Mouse (Mus musculus) heart, embryonic 15.5 days (tissue): ENCODE measurements around the gene Cd63. TPM values are rescaled to one million over a fixed set of nuclear protein-coding genes. Genes with fewer than 3 reads are reported as not detected.

Source experiments
- ATAC-seq: fragments of 200-750 bp; cut with Nextera tagmentation; replicated peaks from 2 replicates; pipeline ENCODE4 v1.8.0; 2017; ENCODE audit warnings: low read depth, moderate TSS enrichment; ENCODE audit not compliant: insufficient number of reproducible peaks, insufficient read depth, low FRiP score
- H3K27ac ChIP-seq: fragments of 300-500 bp; sonication (generic); 2 replicates; pipeline ENCODE4 v1.5.1; 2015; ENCODE audit warnings: mild to moderate bottlenecking, inconsistent platforms
- H3K27me3 ChIP-seq: fragments of 300-500 bp; sonication (generic); 2 replicates; pipeline ENCODE4 v1.6.1; 2015; ENCODE audit warnings: inconsistent platforms
- H3K36me3 ChIP-seq: fragments of 300-500 bp; sonication (generic); 2 replicates; pipeline ENCODE4 v1.6.1; 2015; ENCODE audit warnings: mild to moderate bottlenecking, inconsistent platforms
- H3K4me1 ChIP-seq: fragments of 300-500 bp; sonication (generic); replicated peaks from 2 replicates; pipeline ENCODE4 v1.6.1; 2015; ENCODE audit warnings: inconsistent platforms
- H3K4me2 ChIP-seq: fragments of 300-500 bp; sonication (generic); 2 replicates; pipeline ENCODE4 v1.6.1; 2015; ENCODE audit warnings: inconsistent platforms, mild to moderate bottlenecking, moderate library complexity
- H3K4me3 ChIP-seq: fragments of 300-500 bp; sonication (generic); 2 replicates; pipeline ENCODE4 v1.5.1; 2015; ENCODE audit warnings: mild to moderate bottlenecking, inconsistent platforms
- H3K9ac ChIP-seq: fragments of 300-500 bp; sonication (generic); 2 replicates; pipeline ENCODE4 v1.6.1; 2015; ENCODE audit warnings: mild to moderate bottlenecking, inconsistent platforms
- H3K9me3 ChIP-seq: fragments of 300-500 bp; sonication (generic); replicated peaks from 2 replicates; pipeline ENCODE4 v1.6.1; 2016; ENCODE audit warnings: inconsistent platforms
- WGBS: fragments of 180-500 bp; shearing (Covaris S2); methylation state at CpG from one replicate; pipeline ENCODE4 v1.1.7; 2015; ENCODE audit warnings: mixed read lengths; 5-methylcytosine and 5-hydroxymethylcytosine counted together
- polyA plus RNA-seq: library from polyadenylated mRNA; unstranded; fragments of >200 nt; fragmentation: Nextera tagmentation; extraction: Ambion mirVana; gene quantifications from 2 replicates; pipeline ENCODE4 v1.2.1, GENCODE M21; 2015

The Cd63 gene
- polyA plus RNA-seq, 1 experiment from 2014 or later = 420 TPM

DNA sequence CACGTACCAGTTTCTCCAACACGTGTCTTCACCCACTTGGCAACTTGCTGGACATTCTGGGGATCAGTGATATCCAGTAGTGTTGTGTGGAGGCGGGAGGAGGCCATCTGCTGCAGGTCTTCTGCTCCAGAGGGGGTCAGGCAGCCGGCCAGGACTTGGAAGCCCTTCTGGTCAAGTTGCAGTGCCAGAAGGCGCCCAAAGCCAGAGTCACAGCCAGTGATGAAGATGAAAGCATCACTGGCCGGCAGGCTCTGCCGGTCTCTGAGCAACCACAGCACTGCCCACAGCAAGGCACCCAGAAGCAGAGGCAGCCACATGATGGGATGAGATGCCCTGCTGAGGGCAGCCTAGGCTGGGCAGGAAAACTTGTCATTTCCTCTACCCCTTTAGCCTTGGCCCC, 17.5 kb downstream of the Cd63 start:
- Histone ChIP-seq H3K4me2 (no peak overlapping the region), H3K4me1 (peaks cover 42% of the 10 kb centered on the region), H3K27ac (peak overlapping the region; percentile 25; the same call in 1 of the 2 replicates), H3K9ac (no peak overlapping the region), H3K36me3 (peaks cover 34% of the 10 kb centered on the region), H3K4me3 (no peak overlapping the region), H3K9me3 (no peaks in the 10 kb centered on the region), H3K27me3 (no peaks in the 10 kb centered on the region)
- WGBS = 63% methylated on average over 7 of the region's 7 CpGs
- ATAC-seq = no peak

DNA sequence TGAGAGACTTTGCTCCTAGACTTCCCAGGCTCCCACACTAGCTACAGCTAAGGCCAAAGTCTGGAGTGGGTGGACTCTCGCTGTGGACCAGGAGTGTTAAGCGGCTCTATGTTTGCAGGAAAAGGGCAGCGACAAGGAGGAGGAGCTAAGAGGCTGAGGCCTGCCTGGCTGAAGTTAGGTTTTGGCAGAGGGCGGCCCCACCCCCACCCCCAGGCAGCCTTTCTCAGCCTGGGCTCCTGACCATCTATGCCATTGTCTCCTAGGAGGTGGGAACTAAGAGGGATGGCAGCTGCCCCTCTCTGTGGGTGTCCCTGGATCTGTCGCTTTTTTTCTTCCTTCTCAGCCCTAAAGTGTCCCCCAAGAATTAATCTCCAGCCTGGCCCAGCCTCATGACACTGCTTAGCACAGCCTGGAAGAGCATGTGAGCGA, 18.4 kb downstream of the Cd63 start:
- Histone ChIP-seq H3K4me1 (peaks cover 41% of the 10 kb centered on the region), H3K9me3 (no peaks in the 10 kb centered on the region), H3K36me3 (peaks cover 25% of the 10 kb centered on the region; the same call in 1 of the 2 replicates), H3K4me2 (no peak overlapping the region), H3K4me3 (no peak overlapping the region), H3K27ac (peak overlapping the region; percentile 25), H3K27me3 (no peaks in the 10 kb centered on the region), H3K9ac (no peak overlapping the region)
- ATAC-seq = no peak
- 30% methylated on average over 6 of the region's 6 CpGs for WGBS

DNA sequence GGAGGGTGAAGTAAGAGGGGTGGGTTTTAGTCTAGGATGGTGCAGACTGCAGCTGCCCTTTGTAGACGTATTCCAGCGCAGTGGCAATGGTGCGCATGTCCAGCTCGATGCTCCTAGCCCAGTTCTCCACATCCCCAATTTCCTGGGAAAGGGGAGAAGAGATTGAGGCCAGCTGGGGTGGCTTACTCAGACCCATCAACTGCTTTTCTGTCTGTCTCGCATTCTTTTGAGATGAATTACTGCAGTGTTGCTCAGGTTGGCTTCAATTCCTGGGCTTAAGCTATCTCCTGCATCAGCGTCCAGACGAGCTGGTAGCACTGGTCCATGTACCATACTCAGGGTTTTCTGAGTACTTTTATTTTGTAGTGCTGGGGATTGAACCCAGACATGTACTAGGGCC, 19.2 kb downstream of the Cd63 start:
- Histone ChIP-seq H3K27me3 (no peaks in the 10 kb centered on the region), H3K4me2 (no peak overlapping the region), H3K36me3 (peaks cover 20% of the 10 kb centered on the region; the same call in 1 of the 2 replicates), H3K4me1 (peaks cover 41% of the 10 kb centered on the region), H3K27ac (peak overlapping the region; percentile 94), H3K9ac (no peak overlapping the region), H3K4me3 (no peak overlapping the region), H3K9me3 (no peaks in the 10 kb centered on the region)
- WGBS = 75% methylated on average over 7 of the region's 7 CpGs
- no peak for ATAC-seq

DNA sequence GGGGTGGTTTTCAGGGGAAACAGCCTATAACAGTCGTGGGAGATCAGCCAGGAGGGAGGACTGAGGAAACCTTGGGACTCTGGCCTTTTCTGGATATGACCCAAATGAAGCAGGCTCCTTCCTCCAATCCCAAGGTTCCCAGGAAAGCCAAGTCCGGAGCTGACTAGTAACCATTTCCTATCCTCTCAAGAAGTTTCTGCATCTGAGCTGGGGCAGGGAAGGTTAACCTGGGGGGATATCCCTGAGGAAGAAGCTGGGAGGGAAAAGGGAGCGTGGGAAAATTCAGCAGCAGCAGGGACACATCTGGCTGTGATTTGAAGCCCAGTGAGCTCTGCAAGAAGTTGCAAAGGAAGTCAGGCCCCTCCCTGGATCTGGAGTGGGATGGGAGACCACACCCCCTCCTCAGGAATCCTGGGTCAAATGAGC, 20.0 kb downstream of the Cd63 start:
- H3K4me2 ChIP-seq = no peak overlapping the region
- 55% methylated on average over 3 of the region's 3 CpGs for WGBS
- no peak overlapping the region for H3K4me3 ChIP-seq
- H3K4me1 ChIP-seq = peaks cover 41% of the 10 kb centered on the region
- peak overlapping the region; percentile 94 for H3K27ac ChIP-seq
- no peaks in the 10 kb centered on the region for H3K9me3 ChIP-seq
- H3K36me3 ChIP-seq = peaks cover 17% of the 10 kb centered on the region; the same call in 1 of the 2 replicates
- H3K27me3 ChIP-seq = no peaks in the 10 kb centered on the region
- no peak for ATAC-seq
- H3K9ac ChIP-seq = no peak overlapping the region

DNA sequence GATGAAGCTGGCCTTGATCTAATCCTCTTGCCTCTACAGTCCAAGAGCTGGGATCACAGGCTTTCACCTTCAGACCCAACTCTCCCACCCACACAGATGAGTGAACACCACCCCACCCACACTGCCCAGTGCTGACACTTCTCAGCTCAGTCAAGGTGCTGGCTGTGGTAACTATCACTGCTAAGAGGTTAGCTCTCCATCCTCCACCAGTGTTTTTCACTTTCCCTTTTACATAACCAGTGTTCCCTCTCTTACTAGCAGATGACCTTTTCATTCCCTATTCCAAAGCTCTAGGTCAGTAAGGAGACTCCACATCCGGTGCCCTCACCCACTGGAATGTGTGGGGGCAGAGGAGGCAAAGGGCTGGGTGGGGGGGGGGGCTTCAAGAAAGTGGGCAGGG, 20.5 kb downstream of the Cd63 start:
- peak overlapping the region; percentile 94 for H3K27ac ChIP-seq
- no peaks in the 10 kb centered on the region for H3K27me3 ChIP-seq
- peaks cover 41% of the 10 kb centered on the region for H3K4me1 ChIP-seq
- no peak overlapping the region; the same call in 1 of the 2 replicates for H3K4me2 ChIP-seq
- no peak for ATAC-seq
- no peak overlapping the region for H3K4me3 ChIP-seq
- H3K36me3 ChIP-seq = peaks cover 17% of the 10 kb centered on the region; the same call in 1 of the 2 replicates
- H3K9ac ChIP-seq = no peak overlapping the region
- 63% methylated on average over 1 of the region's 1 CpGs for WGBS
- no peaks in the 10 kb centered on the region for H3K9me3 ChIP-seq

DNA sequence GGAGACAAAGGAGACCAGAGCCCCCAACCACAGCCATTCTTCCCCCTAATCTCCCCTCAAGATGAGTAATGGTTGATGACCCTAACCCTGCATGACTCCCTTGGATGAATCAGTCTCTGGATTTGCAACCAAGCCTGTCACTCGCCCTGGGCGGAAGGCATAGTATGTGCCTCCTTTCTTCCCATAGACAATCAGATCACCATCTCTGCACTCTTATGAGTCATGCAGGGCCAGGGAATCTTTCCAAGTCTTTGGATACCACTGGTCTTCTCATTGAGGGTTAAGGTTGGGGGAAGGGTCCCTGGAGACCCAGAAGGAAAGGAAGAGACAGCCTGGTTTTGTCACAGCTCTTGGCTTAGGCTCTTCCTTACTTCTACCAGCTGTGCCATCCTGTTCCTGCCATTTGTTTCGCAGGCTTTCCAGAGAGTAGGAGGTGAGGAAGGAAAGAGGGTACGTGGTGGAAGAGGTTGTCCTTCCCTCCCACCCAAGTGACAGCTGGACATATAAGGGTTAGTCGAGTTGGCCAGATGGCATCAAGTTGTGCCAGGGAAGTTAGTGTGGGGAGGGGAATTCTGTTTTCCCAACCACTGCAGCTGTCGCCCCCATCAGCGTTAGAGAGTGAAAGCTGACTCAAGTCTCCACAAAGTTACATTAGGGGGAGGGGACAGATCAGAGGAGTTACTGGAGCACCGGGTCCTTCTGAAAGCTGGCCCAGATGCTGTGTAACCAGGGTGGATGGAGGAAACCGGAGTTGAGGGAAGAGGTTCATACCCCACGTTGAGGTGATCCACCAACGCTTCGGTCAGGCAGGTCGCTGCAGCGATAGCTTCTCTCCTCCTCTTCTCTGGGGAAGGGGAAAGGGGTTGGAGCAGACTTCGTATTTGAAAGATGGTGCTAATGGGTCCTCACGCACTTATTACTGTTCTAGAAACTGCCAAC, 21.4 kb downstream of the Cd63 start:
- Histone ChIP-seq H3K4me1 (peaks cover 41% of the 10 kb centered on the region), H3K36me3 (peaks cover 8% of the 10 kb centered on the region; the same call in 1 of the 2 replicates), H3K4me3 (peak overlapping the region; percentile 83), H3K27me3 (no peaks in the 10 kb centered on the region), H3K9me3 (no peaks in the 10 kb centered on the region), H3K27ac (peak overlapping the region; percentile 94), H3K4me2 (peak overlapping the region; percentile 85), H3K9ac (peak overlapping the region; percentile 81; the same call in 1 of the 2 replicates)
- ATAC-seq = no peak
- 66% methylated on average over 16 of the region's 16 CpGs for WGBS

DNA sequence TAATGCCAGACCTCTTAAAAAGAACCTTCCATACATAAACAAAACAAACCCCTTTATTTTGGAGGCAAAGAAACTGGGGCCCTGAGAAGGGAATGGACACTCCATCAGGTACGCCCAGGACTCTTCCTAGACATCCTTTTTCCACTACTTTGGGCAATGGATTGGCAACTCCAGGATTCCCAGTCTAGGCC, 21.9 kb downstream of the Cd63 start, which contains the start of gene Rdh5:
Rdh5 (minus strand) TSS at position 67 of the 191 bp plus-strand sequence.
- H3K4me3 ChIP-seq = peak within 1 kb of the TSS; percentile 83
- H3K27me3 ChIP-seq = no peaks in the 10 kb centered on the region
- H3K9ac ChIP-seq = peak within 1 kb of the TSS; percentile 81
- WGBS = 8% methylated on average over 1 of the region's 1 CpGs
- no peaks in the 10 kb centered on the region for H3K9me3 ChIP-seq
- ATAC-seq = no peak
- peaks cover 41% of the 10 kb centered on the region for H3K4me1 ChIP-seq
- peaks cover 2% of the 10 kb centered on the region; the same call in 1 of the 2 replicates for H3K36me3 ChIP-seq
- peak within 1 kb of the TSS; percentile 85 for H3K4me2 ChIP-seq
- H3K27ac ChIP-seq = peak within 1 kb of the TSS; percentile 94

DNA sequence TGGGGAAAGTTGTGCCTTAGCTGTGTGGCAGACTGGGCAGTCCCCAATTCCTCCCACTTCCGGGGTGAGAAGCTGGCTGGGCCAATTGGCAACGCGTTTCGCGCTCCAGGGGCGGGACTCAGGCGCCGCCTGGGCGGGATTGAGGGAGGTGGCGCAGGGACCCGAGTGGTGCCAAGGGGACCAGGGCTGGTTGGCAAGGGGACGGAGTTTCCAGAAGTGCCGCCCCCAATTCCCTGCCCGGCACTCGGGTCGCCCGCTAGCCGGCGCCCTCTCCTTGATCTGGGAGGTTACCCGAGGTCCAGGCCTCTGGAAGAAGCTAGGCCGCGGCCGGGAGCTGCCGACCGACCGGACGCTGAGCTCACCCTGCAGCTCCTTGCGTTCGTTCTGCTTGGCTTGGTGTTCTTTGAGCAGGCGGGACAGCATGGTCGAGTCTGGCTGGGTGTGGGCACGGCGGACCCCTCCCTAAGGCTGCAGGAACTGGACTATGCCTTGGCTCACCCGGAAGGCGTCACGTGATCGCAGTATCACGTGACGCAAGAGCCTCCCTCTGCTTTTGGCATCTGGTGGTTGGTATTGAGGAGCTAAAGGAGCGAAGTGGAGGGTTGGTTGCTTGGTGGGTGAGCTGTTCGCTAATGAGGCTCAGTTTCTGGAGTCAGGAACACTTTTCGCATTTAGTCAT, 22.4 kb downstream of the Cd63 start:
- H3K9ac ChIP-seq = peak overlapping the region; percentile 81
- H3K9me3 ChIP-seq = no peaks in the 10 kb centered on the region
- peak overlapping the region; percentile 85 for H3K4me2 ChIP-seq
- H3K36me3 ChIP-seq = no peaks in the 10 kb centered on the region
- WGBS = under 1% methylated on average over 42 of the region's 42 CpGs
- ATAC-seq = peak; percentile 92
- peak overlapping the region; percentile 83 for H3K4me3 ChIP-seq
- peaks cover 42% of the 10 kb centered on the region for H3K4me1 ChIP-seq
- peak overlapping the region; percentile 94 for H3K27ac ChIP-seq
- no peaks in the 10 kb centered on the region for H3K27me3 ChIP-seq

DNA sequence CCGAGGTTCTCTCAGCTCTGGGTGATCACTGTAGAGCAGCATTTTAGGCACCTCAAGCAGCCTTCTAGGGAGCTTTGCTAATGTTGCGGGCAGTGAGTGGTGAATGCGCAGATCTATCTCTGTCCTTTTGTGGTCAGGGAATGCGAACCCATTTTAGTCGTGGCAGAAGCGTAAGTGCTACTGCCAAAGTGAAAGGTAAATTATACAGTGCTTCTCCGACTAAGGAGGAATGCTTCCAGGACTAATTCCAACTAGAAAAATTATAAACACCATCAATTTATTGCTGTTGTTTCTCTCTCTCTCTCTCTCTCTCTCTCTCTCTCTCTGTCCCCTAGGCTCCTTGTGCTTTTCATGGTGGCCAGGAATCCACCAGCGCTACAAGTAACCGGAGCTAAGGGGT, 23.1 kb downstream of the Cd63 start, which contains the start of gene Bloc1s1:
Bloc1s1 (minus strand) TSS at position 101 of the 400 bp plus-strand sequence.
- H3K4me3 ChIP-seq = peak within 1 kb of the TSS; percentile 83
- 56% methylated on average over 9 of the region's 9 CpGs for WGBS
- peak within 1 kb of the TSS; percentile 94 for H3K27ac ChIP-seq
- peak within 1 kb of the TSS; percentile 85 for H3K4me2 ChIP-seq
- peak within 1 kb of the TSS; percentile 81 for H3K9ac ChIP-seq
- H3K9me3 ChIP-seq = no peaks in the 10 kb centered on the region
- H3K36me3 ChIP-seq = no peaks in the 10 kb centered on the region
- H3K4me1 ChIP-seq = peaks cover 44% of the 10 kb centered on the region
- ATAC-seq = no peak
- no peaks in the 10 kb centered on the region for H3K27me3 ChIP-seq

DNA sequence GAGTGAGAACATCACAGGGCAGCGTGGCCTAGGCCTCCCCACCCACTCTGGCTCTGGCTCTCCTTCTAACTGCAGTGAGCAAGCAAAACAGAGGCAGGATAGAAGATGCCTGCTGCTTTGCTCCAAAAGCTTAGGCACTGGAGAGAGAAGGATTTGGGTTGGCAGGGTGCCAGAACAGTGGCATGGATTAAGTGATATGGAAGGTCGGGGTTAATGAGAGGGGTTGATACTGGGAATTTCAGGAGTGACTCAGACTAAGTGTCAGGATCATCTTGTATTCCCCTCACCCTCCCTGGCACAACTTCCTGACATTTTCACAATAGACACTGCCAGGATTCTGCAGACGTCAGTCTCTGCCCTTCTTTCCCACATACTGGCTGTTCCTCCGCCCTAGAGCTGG, 27.6 kb downstream of the Cd63 start:
- Histone ChIP-seq H3K9me3 (no peaks in the 10 kb centered on the region), H3K27ac (no peak overlapping the region)
- WGBS = 21% methylated on average over 4 of the region's 4 CpGs

DNA sequence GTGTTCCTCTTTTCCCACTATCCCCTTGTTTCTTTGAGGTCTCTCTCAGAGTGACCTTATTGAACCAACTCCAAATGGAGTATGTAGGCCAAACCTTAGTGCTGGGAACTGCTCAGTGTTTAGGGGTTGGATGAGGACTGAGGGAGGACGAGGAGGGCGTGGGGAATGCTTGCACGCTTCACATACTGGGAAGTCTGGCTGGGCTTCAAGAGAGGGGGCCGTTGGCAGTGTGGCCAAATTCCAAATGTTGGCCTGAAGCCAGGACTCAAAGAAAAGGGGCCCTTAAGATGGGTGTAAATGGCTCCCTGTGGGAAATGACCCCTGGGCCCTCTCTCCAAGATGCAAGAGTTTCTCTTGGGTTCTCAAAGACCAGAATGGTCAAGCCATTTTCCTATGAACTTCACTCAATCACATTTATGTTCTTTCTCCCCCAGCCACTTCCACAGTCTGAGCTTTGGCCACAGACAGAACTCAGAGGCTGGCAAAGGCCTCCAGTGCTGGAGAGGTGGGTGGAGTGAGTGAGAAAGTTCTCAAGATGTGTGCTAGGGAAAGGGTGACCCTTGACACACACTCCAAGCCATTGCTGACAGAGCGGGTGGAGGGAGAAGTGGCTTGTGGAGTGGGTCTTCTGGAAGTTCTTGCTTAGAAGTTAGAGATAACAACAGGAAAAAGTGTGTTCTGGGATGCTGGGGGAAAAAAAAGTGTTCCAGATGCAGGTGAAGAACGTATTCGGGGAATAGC, 29.0 kb downstream of the Cd63 start:
- Histone ChIP-seq H3K9ac (no peak overlapping the region), H3K36me3 (no peaks in the 10 kb centered on the region), H3K4me1 (peaks cover 43% of the 10 kb centered on the region), H3K4me2 (no peak overlapping the region), H3K9me3 (no peaks in the 10 kb centered on the region), H3K27me3 (peaks cover 26% of the 10 kb centered on the region), H3K4me3 (no peak overlapping the region), H3K27ac (peak overlapping the region; percentile 37)
- ATAC-seq = peak; percentile 51; the same call in 1 of the 2 replicates
- 51% methylated on average over 7 of the region's 7 CpGs for WGBS

More for the DNA sequence above, 27.6 kb downstream of the Cd63 start:
- no peak overlapping the region for H3K4me2 ChIP-seq
- H3K27me3 ChIP-seq = peaks cover 11% of the 10 kb centered on the region
- no peak overlapping the region for H3K4me3 ChIP-seq
- H3K36me3 ChIP-seq = no peaks in the 10 kb centered on the region
- H3K9ac ChIP-seq = no peak overlapping the region
- ATAC-seq = no peak
- peaks cover 38% of the 10 kb centered on the region for H3K4me1 ChIP-seq
